Mouse (Mus musculus) liver, embryonic 14.5 days (tissue): ENCODE results near the gene Hmga1b.

Experiments used
- CTCF ChIP-seq: IDR thresholded peaks from 2 replicates; pipeline ENCODE4 v1.5.1; 2016; ENCODE audit warnings: antibody characterized with exemption, low read depth, control low read depth
- EP300 ChIP-seq: IDR thresholded peaks from 2 replicates; pipeline ENCODE4 v1.6.1; 2016; ENCODE audit warnings: antibody characterized with exemption, low read depth

- TF ChIP-seq CTCF (no peak), EP300 (no peak)
Observed at GRCm38 (mm10) chr11:120726243-120727168, 36.1 kb upstream of the Hmga1b start.
